Mouse (Mus musculus) adrenal gland (tissue): ENCODE results near the gene Rps6ka6.

Experiments used
- intact Hi-C: fragments of 180-260 bp; cut with DNase I; formaldehyde crosslinking; loops from one replicate; pipeline ENCODE4 v1.15.1; 2025
- long read RNA-seq, 2 experiments: library from polyadenylated mRNA; unstranded; transcript quantifications; one replicate each; pipeline ENCODE4 v2.0.0; 2020; ENCODE audit warnings: borderline replicate concordance in 1 of 2; ENCODE audit not compliant: insufficient replicate concordance in 1 of 2

Gene Rps6ka6
- long read RNA-seq, experiment 1: 0 reads
- long read RNA-seq, experiment 2: 0 reads

- intact Hi-C loops: no loop called here
These were observed at the start of gene Rps6ka6 for GRCm38 (mm10) chrX:111537859-111538258. Gene Rps6ka6, minus strand, starts transcription at chrX:111537959.

DNA sequence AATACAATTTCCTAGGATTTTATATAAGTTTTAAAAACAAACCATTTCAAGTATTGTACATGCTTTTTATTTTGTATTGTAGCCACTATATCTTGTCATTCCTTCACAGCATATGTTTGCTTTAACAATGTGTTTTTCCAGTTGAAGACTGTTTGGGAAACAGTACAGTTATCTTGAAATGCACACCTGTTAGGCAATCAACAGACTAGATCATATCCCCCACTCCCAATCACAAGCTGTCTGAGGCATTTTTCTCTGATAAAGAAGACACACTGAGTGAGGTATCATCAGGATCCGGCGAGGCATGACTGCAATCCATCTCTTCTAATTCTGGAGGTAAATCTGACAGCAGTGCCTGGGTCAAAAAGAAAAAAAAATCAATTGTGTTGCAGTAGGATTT lies 39.3 kb upstream of the Rps6ka6 start:
- intact Hi-C loops: no loop called here

GRCm38 (mm10) chrX:111518206-111518605 lies 19.6 kb downstream of the Rps6ka6 start:
- intact Hi-C loops: no loop called here

- intact Hi-C loops: no loop called here
These were observed 74.1 kb downstream of the Rps6ka6 start for GRCm38 (mm10) chrX:111463565-111464093.

- intact Hi-C loops: no loop called here
These were observed 74.8 kb downstream of the Rps6ka6 start for GRCm38 (mm10) chrX:111462833-111463564.

GRCm38 (mm10) chrX:111462495-111462832 lies 75.3 kb downstream of the Rps6ka6 start:
- intact Hi-C loops: no loop called here

GRCm38 (mm10) chrX:111462092-111462491 lies 75.7 kb downstream of the Rps6ka6 start:
- intact Hi-C loops: no loop called here

GRCm38 (mm10) chrX:111460166-111460565 lies 77.6 kb downstream of the Rps6ka6 start:
- intact Hi-C loops: no loop called here

DNA sequence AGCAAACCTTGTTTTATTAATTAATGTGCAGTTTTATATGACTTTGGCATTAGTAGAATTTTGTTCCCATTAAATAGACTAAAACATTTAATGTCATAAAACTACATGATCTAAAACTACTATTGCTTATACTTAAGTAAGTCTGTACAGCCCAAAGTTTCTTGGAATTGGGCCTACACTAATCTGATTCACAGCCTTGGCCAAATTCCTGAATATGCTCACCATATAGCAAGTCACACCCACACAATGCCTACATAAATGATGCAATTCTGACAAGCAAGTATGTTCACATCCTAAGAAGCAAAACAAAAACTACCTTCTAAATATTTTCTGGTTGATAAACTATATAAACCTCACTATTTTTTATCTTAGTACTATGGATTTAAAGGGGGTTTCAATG lies 101.2 kb downstream of the Rps6ka6 start:
- intact Hi-C loops: no loop called here

DNA sequence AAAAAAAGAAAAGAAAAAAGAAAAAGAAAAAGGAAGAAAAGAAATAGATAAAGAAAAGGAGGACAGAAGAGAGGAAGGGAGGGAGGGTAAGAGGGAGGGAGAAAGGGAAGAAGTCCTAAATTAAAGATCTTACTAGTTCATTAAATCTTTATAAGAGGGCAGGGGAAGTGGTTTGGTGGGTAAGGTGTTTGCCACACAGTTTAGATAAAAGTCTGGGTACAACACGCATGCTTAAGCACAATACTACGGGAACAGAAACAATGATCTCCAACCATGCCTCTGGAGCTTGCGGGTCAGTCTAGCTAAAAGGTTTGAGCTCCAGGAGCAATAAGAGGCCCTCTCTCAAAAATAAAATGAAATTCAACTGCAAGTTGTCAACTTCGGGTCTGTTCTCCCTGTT lies 123.0 kb downstream of the Rps6ka6 start:
- intact Hi-C loops: no loop called here

GRCm38 (mm10) chrX:111404816-111405215 lies 132.9 kb downstream of the Rps6ka6 start:
- intact Hi-C loops: no loop called here

DNA sequence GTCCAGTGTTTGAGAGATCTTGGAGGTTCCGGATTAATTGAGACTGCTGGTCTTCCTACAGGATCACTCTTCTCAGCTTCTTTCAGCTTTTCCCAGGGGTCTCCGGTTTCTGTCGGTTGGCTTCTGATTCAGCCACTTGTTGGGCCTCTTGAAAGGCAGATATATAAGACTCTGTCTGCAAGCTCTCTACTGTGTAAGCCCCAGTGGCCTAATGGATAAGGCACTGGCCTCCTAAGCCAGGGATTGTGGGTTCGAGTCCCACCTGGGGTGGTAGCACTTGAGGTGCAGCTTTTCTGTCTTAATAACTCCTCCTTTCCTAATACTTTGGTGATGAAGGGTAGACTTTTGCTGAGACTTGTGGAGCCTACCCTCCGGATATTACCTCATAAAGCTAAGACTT lies 160.7 kb downstream of the Rps6ka6 start:
- intact Hi-C loops: no loop called here

DNA sequence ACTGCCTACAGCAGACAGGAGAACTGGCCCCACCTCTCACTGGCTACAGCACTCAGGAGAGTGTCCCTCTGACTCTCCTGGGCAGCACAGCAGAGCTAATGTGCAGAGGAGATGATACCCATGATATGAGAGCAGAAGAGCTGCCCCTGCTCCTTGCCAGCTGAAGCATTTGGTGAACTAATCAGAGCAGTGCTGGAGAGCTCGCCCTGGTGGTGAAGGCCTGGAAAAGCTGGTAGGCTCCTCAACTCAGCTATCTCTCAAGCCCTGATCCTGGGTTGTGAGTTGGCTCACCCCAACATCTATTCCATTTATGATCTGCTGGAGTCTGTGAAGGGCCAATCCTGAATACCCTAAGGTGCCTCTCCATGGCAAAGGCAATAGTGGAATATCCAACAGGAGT lies 163.6 kb downstream of the Rps6ka6 start:
- intact Hi-C loops: no loop called here
